In the genomic region with DNA sequence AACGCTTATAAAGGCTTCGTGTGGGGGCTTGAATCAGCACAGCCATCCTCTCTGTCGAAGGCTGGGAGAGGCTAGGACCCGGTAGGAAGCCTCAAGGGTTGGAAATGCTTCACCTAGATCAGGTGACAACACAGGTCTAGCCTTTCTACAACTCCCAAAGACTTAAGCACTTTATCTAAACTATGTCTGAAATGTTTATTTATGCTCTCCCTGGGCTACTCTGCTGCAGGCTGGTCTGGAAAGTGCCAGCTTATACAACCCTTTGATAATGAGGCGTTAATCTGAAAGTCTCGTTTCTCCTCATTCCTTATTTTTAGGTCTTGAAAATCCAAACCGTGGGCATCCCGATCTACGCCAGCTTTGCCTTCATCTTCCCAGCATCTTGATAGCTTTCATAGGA, we compare ENCODE assay signal across 27 mouse cellular contexts. TPM values are rescaled to one million over a fixed set of nuclear protein-coding genes. Genes with fewer than 3 reads are reported as not detected.
A peak's percentile ranks its signal among the peaks of the same experiment; 100 is the strongest.
DNase-seq lines count a peak whose midpoint lies in the region; ATAC-seq and TF ChIP-seq lines count a peak whose summit lies in the region.
"Had no signal": no experiment of that assay in that cellular context is flagged by ENCODE, and none has a peak within 500 bp of the region (broad histone marks: within the 10 kb centered on the region; RNA-seq: fewer than 3 reads in every experiment).

No protein-coding gene starts in this region.

- H3K4me3 ChIP-seq in heart, embryonic 11.5 days (ENCODE audit: low read depth, low read length): no peak overlapping the region
- H3K4me3 ChIP-seq in heart, embryonic 14.5 days (ENCODE audit: control insufficient read depth in 1 of 2, insufficient read depth in 1 of 2, low read depth in 1 of 2, low read length in 2 of 2): no peak overlapping the region
- H3K4me3 ChIP-seq in heart, adult 2 months: no peak overlapping the region
- no peak overlapping the region for H3K4me3 ChIP-seq in heart, postnatal 0 days (ENCODE audit: low read depth, low read length)
- no peak overlapping the region for H3K4me3 ChIP-seq in lung, postnatal 0 days (ENCODE audit: low read depth, low read length)
- H3K4me3 ChIP-seq: embryonic facial prominence, embryonic 10.5 days; embryonic facial prominence, embryonic 13.5 days; erythroblast, embryonic 14.5 days; forebrain, embryonic 12.5 days; forebrain, embryonic 15.5 days; heart, embryonic 10.5 days; hindbrain, embryonic 12.5 days; hindbrain, embryonic 15.5 days had no signal

- TF ChIP-seq POLR2A in heart, adult 2 months (IDR thresholded peaks at IDR 0.05; ENCODE audit: insufficient read depth, low read depth, low read length): no peak

- H3K4me2 ChIP-seq in heart, embryonic 11.5 days: peak overlapping the region; percentile 38
- peak overlapping the region; percentile 9; the same call in 1 of the 2 replicates for H3K4me2 ChIP-seq in heart, embryonic 14.5 days (ENCODE audit: low read length)
- H3K4me2 ChIP-seq in heart, postnatal 0 days (ENCODE audit: low read depth, low read length): no peak overlapping the region
- H3K4me2 ChIP-seq in lung, postnatal 0 days (replicated peaks; ENCODE audit: low read depth, low read length): no peak overlapping the region
- H3K4me2 ChIP-seq: embryonic facial prominence, embryonic 13.5 days; forebrain, embryonic 12.5 days; forebrain, embryonic 15.5 days; hindbrain, embryonic 12.5 days; hindbrain, embryonic 15.5 days had no signal

- 29% methylated on average over 9 of the region's 9 CpGs for WGBS in heart, embryonic 11.5 days (ENCODE audit: insufficient replicate concordance)
- WGBS in heart, embryonic 14.5 days: 24% methylated on average over 9 of the region's 9 CpGs
- WGBS in heart, adult 2 months: 42% methylated on average over 9 of the region's 9 CpGs
- WGBS in heart, postnatal 0 days: 28% methylated on average over 9 of the region's 9 CpGs
- 21% methylated on average over 9 of the region's 9 CpGs for WGBS in lung, postnatal 0 days

- no peaks in the 10 kb centered on the region for H3K9me3 ChIP-seq in heart, embryonic 11.5 days (replicated peaks; ENCODE audit: control insufficient read depth, low read length)
- H3K9me3 ChIP-seq in heart, embryonic 14.5 days (ENCODE audit: control insufficient read depth, low read length): 0 out of 2 replicates have a peak, but pooled peaks cover 4% of the 10 kb centered on the region
- H3K9me3 ChIP-seq in heart, postnatal 0 days (replicated peaks; ENCODE audit: control insufficient read depth, low read length): no peaks in the 10 kb centered on the region
- H3K9me3 ChIP-seq in lung, postnatal 0 days (ENCODE audit: low read length): no peaks in the 10 kb centered on the region
- H3K9me3 ChIP-seq: embryonic facial prominence, embryonic 10.5 days; embryonic facial prominence, embryonic 13.5 days; forebrain, embryonic 12.5 days; forebrain, embryonic 15.5 days; heart, embryonic 10.5 days; hindbrain, embryonic 12.5 days; hindbrain, embryonic 15.5 days had no signal

- ATAC-seq in heart, embryonic 11.5 days (replicated peaks; ENCODE audit: insufficient number of reproducible peaks, low FRiP score, low TSS enrichment): no peak
- ATAC-seq in heart, embryonic 14.5 days (ENCODE audit: insufficient number of reproducible peaks, insufficient read depth, low FRiP score, low read depth): no peak
- no peak for ATAC-seq in heart, postnatal 0 days (ENCODE audit: insufficient read depth, low read depth)
- peak; percentile 76 for ATAC-seq in lung, postnatal 0 days
- ATAC-seq: activated CD4-positive, CD25-positive, alpha-beta regulatory T cell, adult 4 months; forebrain, embryonic 15.5 days; intestine, postnatal 0 days had no signal

- H3K79me2 ChIP-seq in heart, adult 2 months (replicated peaks; ENCODE audit: control insufficient read depth, insufficient read depth, low read length): no peaks in the 10 kb centered on the region

- H3K9ac ChIP-seq in heart, embryonic 11.5 days (ENCODE audit: low read depth, low read length): no peak overlapping the region
- H3K9ac ChIP-seq in heart, embryonic 14.5 days (ENCODE audit: low read length): no peak overlapping the region
- no peak overlapping the region for H3K9ac ChIP-seq in heart, adult 2 months (ENCODE audit: low read depth, low read length)
- H3K9ac ChIP-seq in heart, postnatal 0 days (replicated peaks; ENCODE audit: low read depth, low read length): no peak overlapping the region
- no peak overlapping the region for H3K9ac ChIP-seq in lung, postnatal 0 days (replicated peaks; ENCODE audit: low read depth)
- H3K9ac ChIP-seq: embryonic facial prominence, embryonic 13.5 days; forebrain, embryonic 12.5 days; forebrain, embryonic 15.5 days; hindbrain, embryonic 12.5 days; hindbrain, embryonic 15.5 days had no signal

- no peak overlapping the region for H3K27ac ChIP-seq in heart, embryonic 11.5 days (ENCODE audit: low read depth, low read length)
- no peak overlapping the region for H3K27ac ChIP-seq in heart, embryonic 14.5 days (replicated peaks in 1 of 2; ENCODE audit: control insufficient read depth in 1 of 2, insufficient read depth in 1 of 2, low read depth in 2 of 2, low read length in 2 of 2)
- no peak overlapping the region for H3K27ac ChIP-seq in heart, adult 2 months
- H3K27ac ChIP-seq in heart, postnatal 0 days (ENCODE audit: low read depth): no peak overlapping the region
- peak overlapping the region; percentile 39 for H3K27ac ChIP-seq in lung, postnatal 0 days (ENCODE audit: low read length)
- H3K27ac ChIP-seq: embryonic facial prominence, embryonic 10.5 days; embryonic facial prominence, embryonic 13.5 days; forebrain, embryonic 12.5 days; forebrain, embryonic 15.5 days; heart, embryonic 10.5 days; hindbrain, embryonic 12.5 days; hindbrain, embryonic 15.5 days had no signal

- no peak for TF ChIP-seq CTCF in heart, adult 2 months (IDR thresholded peaks at IDR 0.05)
- TF ChIP-seq CTCF in heart, postnatal 0 days (IDR thresholded peaks at IDR 0.05; ENCODE audit: low read depth): no peak
- no peak for TF ChIP-seq CTCF in lung, postnatal 0 days (IDR thresholded peaks at IDR 0.05)

- no peaks in the 10 kb centered on the region for H3K36me3 ChIP-seq in heart, embryonic 11.5 days (ENCODE audit: control insufficient read depth, insufficient read depth, low read length)
- H3K36me3 ChIP-seq in heart, embryonic 14.5 days (ENCODE audit: control insufficient read depth, insufficient read depth, low read length): no peaks in the 10 kb centered on the region
- H3K36me3 ChIP-seq in heart, adult 2 months (ENCODE audit: control insufficient read depth, insufficient read depth, low read length): no peaks in the 10 kb centered on the region
- no peaks in the 10 kb centered on the region for H3K36me3 ChIP-seq in heart, postnatal 0 days (replicated peaks; ENCODE audit: control insufficient read depth, insufficient read depth, low read length)
- no peaks in the 10 kb centered on the region for H3K36me3 ChIP-seq in lung, postnatal 0 days (ENCODE audit: insufficient read depth, low read length)
- H3K36me3 ChIP-seq: embryonic facial prominence, embryonic 10.5 days; embryonic facial prominence, embryonic 13.5 days; forebrain, embryonic 12.5 days; forebrain, embryonic 15.5 days; heart, embryonic 10.5 days; hindbrain, embryonic 12.5 days; hindbrain, embryonic 15.5 days had no signal

- no peak for TF ChIP-seq EP300 in heart, adult 2 months (IDR thresholded peaks at IDR 0.05; ENCODE audit: insufficient read depth, low read depth, low read length)
- no peak for TF ChIP-seq EP300 in heart, postnatal 0 days (IDR thresholded peaks at IDR 0.05; ENCODE audit: low read depth)
- peak; percentile 72 for TF ChIP-seq EP300 in lung, postnatal 0 days (IDR thresholded peaks at IDR 0.05)

- no peak for DNase-seq in heart, postnatal 10 days
- DNase-seq in heart, adult 2 months: no peak
- DNase-seq in heart, postnatal 0 days (ENCODE audit: low spot score): peak; percentile 33
- no peak for DNase-seq in heart, adult 18-20 months
- peak; percentile 68 for DNase-seq in lung, postnatal 0 days (ENCODE audit: low spot score)
- DNase-seq in lung, postnatal 14 days: no peak
- DNase-seq: adrenal gland, adult 8-10 months; adrenal gland, postnatal 25 days; cerebellum, adult 11-12 months; cerebellum, adult 8-10 months; cerebellum, postnatal 10 days; cerebellum, postnatal 36 days; embryo, embryonic 11 days; gastrocnemius, postnatal 25 days had no signal

- intact Hi-C loops in heart, postnatal 10 days (cut with DNase I): no loop called here
- intact Hi-C loops in heart, adult 2 months (cut with DNase I): no loop called here

- H3K27me3 ChIP-seq in heart, embryonic 11.5 days (ENCODE audit: control insufficient read depth, insufficient read depth, low read length): peaks cover 18% of the 10 kb centered on the region
- H3K27me3 ChIP-seq in heart, embryonic 14.5 days (ENCODE audit: control insufficient read depth, insufficient read depth, low read length): no peaks in the 10 kb centered on the region
- no peaks in the 10 kb centered on the region for H3K27me3 ChIP-seq in heart, adult 2 months (ENCODE audit: control insufficient read depth, insufficient read depth, low read length)
- no peaks in the 10 kb centered on the region for H3K27me3 ChIP-seq in heart, postnatal 0 days (ENCODE audit: control insufficient read depth, insufficient read depth, low read length)
- no peaks in the 10 kb centered on the region for H3K27me3 ChIP-seq in lung, postnatal 0 days (replicated peaks; ENCODE audit: insufficient read depth, low read length)
- H3K27me3 ChIP-seq: embryonic facial prominence, embryonic 13.5 days; forebrain, embryonic 15.5 days; hindbrain, embryonic 12.5 days; hindbrain, embryonic 15.5 days had no signal

- peaks cover 8% of the 10 kb centered on the region; the same call in 1 of the 2 replicates for H3K4me1 ChIP-seq in heart, embryonic 11.5 days (ENCODE audit: control insufficient read depth, insufficient read depth, low read length)
- H3K4me1 ChIP-seq in heart, embryonic 14.5 days (ENCODE audit: control insufficient read depth in 2 of 2, insufficient read depth in 2 of 2, low read length in 2 of 2): peaks cover 12 to 17% of the 10 kb centered on the region in 2 experiments
- H3K4me1 ChIP-seq in heart, adult 2 months (ENCODE audit: control insufficient read depth, insufficient read depth, low read length): no peaks in the 10 kb centered on the region
- H3K4me1 ChIP-seq in heart, postnatal 0 days (ENCODE audit: control insufficient read depth, insufficient read depth): peaks cover 20% of the 10 kb centered on the region
- peaks cover 3% of the 10 kb centered on the region; the same call in 1 of the 2 replicates for H3K4me1 ChIP-seq in lung, postnatal 0 days (ENCODE audit: insufficient read depth, low read depth, low read length)
- H3K4me1 ChIP-seq: embryonic facial prominence, embryonic 10.5 days; embryonic facial prominence, embryonic 13.5 days; forebrain, embryonic 12.5 days; hindbrain, embryonic 12.5 days; hindbrain, embryonic 15.5 days had no signal

RNA-seq across cellular contexts. Expression of gene Plekha1, which starts 41.6 kb away (rescaled TPM):
- polyA plus RNA-seq in heart, embryonic 11.5 days (2014; fragmentation: Nextera tagmentation; extraction: Ambion mirVana): 41.4 and 51.7 TPM in 2 replicates
- 10 to 100 TPM; 60.5 to 68.1 TPM for total RNA-seq in heart, postnatal 10 days (2021)
- polyA plus RNA-seq in heart, embryonic 14.5 days (2014; fragmentation: Nextera tagmentation; extraction: Ambion mirVana): 49.9 and 55.6 TPM in 2 replicates
- 10 to 100 TPM; 40.0 to 41.3 TPM for total RNA-seq in heart, adult 2 months (2021)
- 33.3 and 48.8 TPM in 2 replicates for polyA plus RNA-seq in heart, adult 2 months (2012; rRNA removed)
- 60.5 and 67.5 TPM in 2 replicates for total RNA-seq in heart, postnatal 0 days (2014; rRNA removed; ENCODE audit: low replicate concordance)
- polyA plus RNA-seq in heart, postnatal 0 days (2015; fragmentation: Nextera tagmentation; extraction: Ambion mirVana): 38.0 and 43.6 TPM in 2 replicates
- total RNA-seq in heart, adult 18-20 months (2021): 10 to 100 TPM; 34.3 to 36.6 TPM
- 74.5 and 83.9 TPM in 2 replicates for polyA plus RNA-seq in lung, postnatal 0 days (2015; fragmentation: Nextera tagmentation; extraction: Ambion mirVana)
- polyA plus RNA-seq: erythroblast, embryonic 14.5 days had no signal

RNA-seq across cellular contexts. Expression of gene Btbd16, which starts 50.1 kb away (rescaled TPM):
- polyA plus RNA-seq in heart, embryonic 11.5 days (2014; fragmentation: Nextera tagmentation; extraction: Ambion mirVana): not detected in 2 replicates
- under 1 TPM in 1 of 2 experiments, not detected in 1; 0.22 TPM for total RNA-seq in heart, postnatal 10 days (2021)
- not detected in 2 replicates for polyA plus RNA-seq in heart, embryonic 14.5 days (2014; fragmentation: Nextera tagmentation; extraction: Ambion mirVana)
- not detected for total RNA-seq in heart, adult 2 months (2021)
- polyA plus RNA-seq in heart, adult 2 months (2012; rRNA removed): 0.18 and 0.20 TPM in 2 replicates
- not detected in 2 replicates for total RNA-seq in heart, postnatal 0 days (2014; rRNA removed; ENCODE audit: low replicate concordance)
- polyA plus RNA-seq in heart, postnatal 0 days (2015; fragmentation: Nextera tagmentation; extraction: Ambion mirVana): 0.12 and 0.25 TPM in 2 replicates
- under 1 TPM in 1 of 2 experiments, not detected in 1; 0.36 TPM for total RNA-seq in heart, adult 18-20 months (2021)
- polyA plus RNA-seq in lung, postnatal 0 days (2015; fragmentation: Nextera tagmentation; extraction: Ambion mirVana): 0.08 TPM in 1 of 2 replicates, not detected in the other
- total RNA-seq: adrenal gland, postnatal 25 days had no signal
- polyA plus RNA-seq: brain, embryonic 14.5 days; embryonic facial prominence, embryonic 13.5 days; erythroblast, embryonic 14.5 days; forebrain, embryonic 12.5 days; forebrain, embryonic 15.5 days; hindbrain, embryonic 12.5 days; hindbrain, embryonic 15.5 days; intestine, postnatal 0 days had no signal

Comparison
In these comparisons a context has a peak if more than half of its experiments do, and no peak if none do; other contexts are left out.
1. H3K4me2 ChIP-seq: peak in heart, embryonic 11.5 days (single experiment) and heart, embryonic 14.5 days (single experiment); none in heart, postnatal 0 days (single experiment) and lung, postnatal 0 days (single experiment).
2. DNase-seq: peak in heart, postnatal 0 days (single experiment) and lung, postnatal 0 days (single experiment); none in heart, postnatal 10 days (0 of 2), heart, adult 2 months (0 of 2), heart, adult 18-20 months (0 of 2) and lung, postnatal 14 days (single experiment).